Comparison of ENCODE assay signal across 8 mouse cellular contexts in the genomic region with DNA sequence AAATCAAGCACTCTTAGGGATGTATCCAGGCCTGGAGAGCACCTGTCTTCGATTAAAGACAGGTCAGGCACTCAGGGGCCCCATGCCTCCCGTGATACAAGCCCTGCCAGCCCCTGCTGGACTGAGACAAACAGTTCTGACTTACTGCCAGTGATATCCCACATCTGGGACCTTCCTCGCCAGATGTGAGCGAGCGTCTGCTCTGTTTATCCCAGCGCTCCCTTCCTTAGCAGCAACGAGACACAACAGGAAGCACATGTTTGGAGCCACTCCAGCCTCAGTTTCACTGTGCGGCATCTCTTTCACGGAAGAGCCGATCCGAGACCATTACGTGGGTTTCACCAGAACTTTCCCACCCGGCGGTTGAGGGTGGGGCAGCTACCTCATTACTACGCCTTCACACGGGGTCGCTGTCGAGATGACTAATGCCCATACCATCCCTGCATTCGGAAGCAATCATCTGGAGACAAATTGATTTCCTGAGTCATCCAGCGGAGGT. TPM values are rescaled to one million over a fixed set of nuclear protein-coding genes. Genes with fewer than 3 reads are reported as not detected.
DNase-seq lines count a peak whose midpoint lies in the region; ATAC-seq and TF ChIP-seq lines count a peak whose summit lies in the region.

No protein-coding gene starts in this region.

- H3K36me3 ChIP-seq in C2C12 (ENCODE audit: control insufficient read depth, insufficient read depth): no peaks in the 10 kb centered on the region
- no peaks in the 10 kb centered on the region for H3K36me3 ChIP-seq in lung, postnatal 0 days (ENCODE audit: insufficient read depth, low read length)
- H3K36me3 ChIP-seq in stomach, embryonic 15.5 days: no peaks in the 10 kb centered on the region

- WGBS in lung, postnatal 0 days: 19% methylated on average over 20 of the region's 20 CpGs
- WGBS in stomach, embryonic 15.5 days: 14% methylated on average over 20 of the region's 20 CpGs

- no peaks in the 10 kb centered on the region for H3K79me2 ChIP-seq in C2C12 (ENCODE audit: control insufficient read depth, insufficient read depth)

- peak; percentile 82 for ATAC-seq in lung, postnatal 0 days
- peak; percentile 40; the same call in 1 of the 2 replicates for ATAC-seq in stomach, embryonic 15.5 days (ENCODE audit: insufficient read depth, low FRiP score, low read depth)

- TF ChIP-seq CTCF in C2C12 (IDR thresholded peaks at IDR 0.05; ENCODE audit: control insufficient read depth, insufficient read depth, insufficient read length): no peak
- no peak; the same call in 1 of the 2 replicates for TF ChIP-seq CTCF in lung, postnatal 0 days (IDR thresholded peaks at IDR 0.05)
- TF ChIP-seq CTCF in left cerebral cortex, adult 2 months (IDR thresholded peaks at IDR 0.05): no peak

- DNase-seq in gastrocnemius, postnatal 4 days (ENCODE audit: low spot score in 2 of 2): peak; percentile 38 to 65
- peak; percentile 45 for DNase-seq in induced T-regulatory cell, adult 2 months (ENCODE audit: low read depth)
- DNase-seq in lung, postnatal 0 days (ENCODE audit: low spot score): peak; percentile 86
- no peak for DNase-seq in cerebellum, postnatal 36 days
- DNase-seq in left cerebral cortex, adult 2 months (ENCODE audit: extremely low spot score in 1 of 2, low spot score in 2 of 2): no peak

- no peaks in the 10 kb centered on the region for H3K79me3 ChIP-seq in C2C12 (ENCODE audit: low read depth)

- no peaks in the 10 kb centered on the region for H3K9me3 ChIP-seq in lung, postnatal 0 days (ENCODE audit: low read length)
- no peaks in the 10 kb centered on the region for H3K9me3 ChIP-seq in stomach, embryonic 15.5 days

- H3ac ChIP-seq in C2C12 (ENCODE audit: control insufficient read depth, insufficient read length, low read depth): no peak overlapping the region

- H3K27me3 ChIP-seq in C2C12 (ENCODE audit: control insufficient read depth, insufficient read depth, insufficient read length): no peaks in the 10 kb centered on the region
- no peaks in the 10 kb centered on the region for H3K27me3 ChIP-seq in lung, postnatal 0 days (replicated peaks; ENCODE audit: insufficient read depth, low read length)
- no peaks in the 10 kb centered on the region for H3K27me3 ChIP-seq in stomach, embryonic 15.5 days (replicated peaks)

- no peak overlapping the region for H3K9ac ChIP-seq in lung, postnatal 0 days (replicated peaks; ENCODE audit: low read depth)
- no peak overlapping the region for H3K9ac ChIP-seq in stomach, embryonic 15.5 days

- intact Hi-C loops in left cerebral cortex, adult 2 months (cut with DNase I): no loop called here

- H3K4me3 ChIP-seq in C2C12 (ENCODE audit: insufficient read depth, poor library complexity, severe bottlenecking): no peak overlapping the region
- H3K4me3 ChIP-seq in brown adipose tissue, adult 24 weeks (ENCODE audit: insufficient read depth, low read depth, low read length): peak overlapping the region; percentile 31; the same call in 1 of the 2 replicates
- H3K4me3 ChIP-seq in lung, postnatal 0 days (ENCODE audit: low read depth, low read length): peak overlapping the region; percentile 21
- peak overlapping the region; percentile 30 for H3K4me3 ChIP-seq in stomach, embryonic 15.5 days (replicated peaks)
- no peak overlapping the region for H3K4me3 ChIP-seq in left cerebral cortex, adult 2 months

- peak overlapping the region; percentile 51 for H3K4me2 ChIP-seq in lung, postnatal 0 days (replicated peaks; ENCODE audit: low read depth, low read length)
- H3K4me2 ChIP-seq in stomach, embryonic 15.5 days: peak overlapping the region; percentile 52

- no peaks in the 10 kb centered on the region for H3K4me1 ChIP-seq in brown adipose tissue, adult 24 weeks (ENCODE audit: control insufficient read depth, insufficient read depth, insufficient read length, low read length)
- peaks cover 7% of the 10 kb centered on the region; the same call in 1 of the 2 replicates for H3K4me1 ChIP-seq in lung, postnatal 0 days (ENCODE audit: insufficient read depth, low read depth, low read length)
- peaks cover 23% of the 10 kb centered on the region for H3K4me1 ChIP-seq in stomach, embryonic 15.5 days

- peak; percentile 58 for TF ChIP-seq EP300 in lung, postnatal 0 days (IDR thresholded peaks at IDR 0.05)

- H3K27ac ChIP-seq in brown adipose tissue, adult 24 weeks (replicated peaks; ENCODE audit: low read depth, low read length): no peak overlapping the region
- H3K27ac ChIP-seq in lung, postnatal 0 days (ENCODE audit: low read length): peak overlapping the region; percentile 43; the same call in 1 of the 2 replicates
- peak overlapping the region; percentile 67 for H3K27ac ChIP-seq in stomach, embryonic 15.5 days
- H3K27ac ChIP-seq in left cerebral cortex, adult 2 months: no peak overlapping the region

TF ChIP-seq in C2C12, 6 proteins besides CTCF, POLR2A, EP300 and RAD21:
- TF ChIP-seq MYOG (IDR thresholded peaks at IDR 0.05; ENCODE audit: control insufficient read depth, extremely low read depth, insufficient read length): no peak
- TF ChIP-seq CEBPB (IDR thresholded peaks at IDR 0.05; ENCODE audit: low read depth): no peak
- peak; percentile 70 for TF ChIP-seq FOSL1 (IDR thresholded peaks at IDR 0.05; ENCODE audit: insufficient read depth, low read length, poor library complexity, severe bottlenecking)
- no peak for TF ChIP-seq MYOD1 (IDR thresholded peaks at IDR 0.05; ENCODE audit: control insufficient read depth, insufficient read length, low read depth)
- peak; percentile 84 for TF ChIP-seq MAX (IDR thresholded peaks at IDR 0.05)
- no peak for TF ChIP-seq USF1 (IDR thresholded peaks at IDR 0.05; ENCODE audit: low read depth)

RNA-seq across cellular contexts. Expression of gene F2rl1, which starts 23.3 kb away (rescaled TPM):
- not detected for polyA plus RNA-seq in C2C12 (2012; fragmentation: generic; extraction: Trizol)
- polyA plus RNA-seq in brown adipose tissue, adult 24 weeks (2012; ENCODE audit: insufficient read depth, insufficient read length, missing spikeins): not detected in 2 replicates
- 1 to 10 TPM; 1.4 to 1.6 TPM for total RNA-seq in gastrocnemius, postnatal 4 days (2021)
- polyA plus RNA-seq in lung, postnatal 0 days (2015; fragmentation: Nextera tagmentation; extraction: Ambion mirVana): 4.3 and 5.6 TPM in 2 replicates
- 11.4 and 12.6 TPM in 2 replicates for polyA plus RNA-seq in stomach, embryonic 15.5 days (2015; fragmentation: Nextera tagmentation; extraction: Ambion mirVana)
- under 1 TPM; 0.21 to 0.32 TPM for total RNA-seq in left cerebral cortex, adult 2 months (2021)

Comparison
In these comparisons a context has a peak if more than half of its experiments do, and no peak if none do; other contexts are left out.
1. H3K4me3 ChIP-seq: peak in brown adipose tissue, adult 24 weeks (single experiment), lung, postnatal 0 days (single experiment) and stomach, embryonic 15.5 days (single experiment); none in C2C12 (single experiment) and left cerebral cortex, adult 2 months (single experiment).
2. H3K27ac ChIP-seq: peak in lung, postnatal 0 days (single experiment) and stomach, embryonic 15.5 days (single experiment); none in brown adipose tissue, adult 24 weeks (single experiment) and left cerebral cortex, adult 2 months (single experiment).
3. DNase-seq: peak in gastrocnemius, postnatal 4 days (2 of 2), induced T-regulatory cell, adult 2 months (single experiment) and lung, postnatal 0 days (single experiment); none in cerebellum, postnatal 36 days (0 of 2) and left cerebral cortex, adult 2 months (0 of 2).